Mouse (Mus musculus) MEL (cell line): ENCODE measurements around the gene Gramd1b. TPM values are rescaled to one million over a fixed set of nuclear protein-coding genes. Genes with fewer than 3 reads are reported as not detected.

Source experiments
- DNase-seq: peaks from one replicate; pipeline ENCODE4 v3.0.0; 2011; ENCODE audit warnings: low read depth, low spot score
- H3K27ac ChIP-seq: 2 replicates; pipeline ENCODE4 v1.5.1; 2012; ENCODE audit warnings: low read depth, mild to moderate bottlenecking, control low read depth, low read length, moderate library complexity; ENCODE audit not compliant: control insufficient read depth
- H3K27me3 ChIP-seq, 2 experiments: fragments of 150-350 bp in 1 of 2; sonication (generic) in 1 of 2; 2 replicates each; pipeline ENCODE4 v1.6.1; 2012; ENCODE audit warnings: low read length in 2 of 2, mild to moderate bottlenecking in 2 of 2, improper control_type of control experiment in 1 of 2, moderate library complexity in 1 of 2; ENCODE audit not compliant: insufficient read depth in 2 of 2, control insufficient read depth in 1 of 2
- H3K36me3 ChIP-seq, 2 experiments: 2 replicates each; pipeline ENCODE4 v1.6.1; 2012 to 2014; ENCODE audit warnings: low read length in 2 of 2, improper control_type of control experiment in 1 of 2, inconsistent platforms in 1 of 2, mild to moderate bottlenecking in 1 of 2; ENCODE audit not compliant: insufficient read depth in 2 of 2, control insufficient read depth in 1 of 2
- H3K4me1 ChIP-seq, 2 experiments: fragments of 150-350 bp in 1 of 2; sonication (generic) in 1 of 2; 2 replicates each; pipeline ENCODE4 v1.6.1; 2012; ENCODE audit warnings: low read length in 2 of 2, improper control_type of control experiment in 1 of 2, mild to moderate bottlenecking in 1 of 2; ENCODE audit not compliant: insufficient read depth in 2 of 2, control insufficient read depth in 1 of 2
- H3K4me3 ChIP-seq, 2 experiments: fragments of 150-350 bp in 1 of 2; sonication (generic) in 1 of 2; 2 replicates each; pipeline ENCODE4 v1.5.1; 2012; ENCODE audit warnings: low read depth in 2 of 2, low read length in 2 of 2, mild to moderate bottlenecking in 2 of 2, moderate library complexity in 2 of 2, control low read depth in 1 of 2, improper control_type of control experiment in 1 of 2; ENCODE audit not compliant: control insufficient read depth in 1 of 2, insufficient read depth in 1 of 2
- H3K79me2 ChIP-seq: 2 replicates; pipeline ENCODE4 v1.6.1; 2012; ENCODE audit warnings: mild to moderate bottlenecking, low read length, moderate library complexity; ENCODE audit not compliant: control insufficient read depth, poor library complexity, insufficient read depth
- H3K9ac ChIP-seq: 2 replicates; pipeline ENCODE4 v1.6.1; 2012; ENCODE audit warnings: low read depth, mild to moderate bottlenecking, control low read depth, low read length, moderate library complexity; ENCODE audit not compliant: control insufficient read depth, poor library complexity, severe bottlenecking
- H3K9me3 ChIP-seq: fragments of 150-350 bp; sonication (generic); replicated peaks from 2 replicates; pipeline ENCODE4 v1.6.1; 2012; ENCODE audit warnings: mild to moderate bottlenecking, low read length, improper control_type of control experiment, moderate library complexity; ENCODE audit not compliant: insufficient read depth
- BHLHE40 ChIP-seq: IDR thresholded peaks from 2 replicates; pipeline ENCODE4 v1.6.1; 2012; ENCODE audit warnings: low read depth, mild to moderate bottlenecking, inconsistent platforms, low read length, improper control_type of control experiment, borderline replicate concordance
- CHD1 ChIP-seq: IDR thresholded peaks from 2 replicates; pipeline ENCODE4 v1.6.1; 2012; ENCODE audit warnings: low read depth, mild to moderate bottlenecking, inconsistent platforms, low read length, improper control_type of control experiment
- CHD2 ChIP-seq: IDR thresholded peaks from 2 replicates; pipeline ENCODE4 v1.6.1; 2011; ENCODE audit warnings: low read length, improper control_type of control experiment
- E2F4 ChIP-seq: IDR thresholded peaks from 2 replicates; pipeline ENCODE4 v1.6.1; 2011; ENCODE audit warnings: low read depth, low read length, improper control_type of control experiment, borderline replicate concordance
- ELF1 ChIP-seq: IDR thresholded peaks from 2 replicates; pipeline ENCODE4 v1.6.1; 2014; ENCODE audit warnings: low read depth, mild to moderate bottlenecking, inconsistent platforms, low read length, improper control_type of control experiment, moderate library complexity
- NELFE ChIP-seq: IDR thresholded peaks from 2 replicates; pipeline ENCODE4 v1.6.1; 2011; ENCODE audit warnings: low read depth, low read length, improper control_type of control experiment
- POLR2A ChIP-seq, 2 experiments: IDR thresholded peaks; 2 replicates each; pipeline ENCODE4 v1.6.1; 2011 to 2012; ENCODE audit warnings: low read length in 2 of 2, mild to moderate bottlenecking in 2 of 2, control low read depth in 1 of 2, improper control_type of control experiment in 1 of 2, low read depth in 1 of 2, moderate library complexity in 1 of 2; ENCODE audit not compliant: control insufficient read depth in 1 of 2, insufficient read depth in 1 of 2, poor library complexity in 1 of 2
- POLR2AphosphoS2 ChIP-seq: IDR thresholded peaks from 2 replicates; pipeline ENCODE4 v1.6.1; 2011; ENCODE audit warnings: low read length, improper control_type of control experiment
- TCF12 ChIP-seq: IDR thresholded peaks from 2 replicates; pipeline ENCODE4 v1.6.1; 2014; ENCODE audit warnings: low read depth, mild to moderate bottlenecking, inconsistent platforms, low read length, improper control_type of control experiment, moderate library complexity
- UBTF ChIP-seq: IDR thresholded peaks from 2 replicates; pipeline ENCODE4 v1.6.1; 2012; ENCODE audit warnings: low read depth, mild to moderate bottlenecking, inconsistent platforms, low read length, improper control_type of control experiment, moderate library complexity, borderline replicate concordance; ENCODE audit not compliant: insufficient read depth
- USF1 ChIP-seq: IDR thresholded peaks from 2 replicates; pipeline ENCODE4 v1.6.1; 2014; ENCODE audit warnings: low read depth, mild to moderate bottlenecking, inconsistent platforms, low read length, improper control_type of control experiment, moderate library complexity
- ZNF384 ChIP-seq: IDR thresholded peaks from 2 replicates; pipeline ENCODE4 v1.6.1; 2012; ENCODE audit warnings: low read depth, mild to moderate bottlenecking, inconsistent platforms, low read length, improper control_type of control experiment
- polyA plus RNA-seq, 2 experiments: library from polyadenylated mRNA; stranded (reverse) in 1 of 2; unstranded in 1 of 2; fragments of >175 nt in 1 of 2; fragments of >200 nt in 1 of 2; gene quantifications; 2 replicates each; pipeline versions ENCODE4 v1.2.1 to v1.2.4; 2012; ENCODE audit warnings: low replicate concordance in 2 of 2, low read depth in 1 of 2; ENCODE audit not compliant: insufficient read length in 2 of 2, insufficient read depth in 1 of 2, missing spikeins in 1 of 2
- total RNA-seq: library from RNA; depleted of rRNA; stranded (reverse); fragments of 300-350 nt; gene quantifications from 2 replicates; pipeline ENCODE4 v1.2.3, GENCODE M21; 2012

The Gramd1b gene
- total and polyA plus RNA-seq, 3 experiments: not detected

- Histone ChIP-seq H3K27ac (no peak overlapping the region), H3K4me1 (no peaks in the 10 kb centered on the region), H3K9ac (no peak overlapping the region), H3K27me3 (no peaks in the 10 kb centered on the region), H3K79me2 (no peaks in the 10 kb centered on the region), H3K4me3 (no peak overlapping the region), H3K36me3 (no peaks in the 10 kb centered on the region), H3K9me3 (no peaks in the 10 kb centered on the region)
- no peak for DNase-seq
- TF ChIP-seq TCF12 (no peak), CHD2 (no peak), UBTF (no peak), NELFE (no peak)
These were observed 228.8 kb downstream of the Gramd1b start for GRCm38 (mm10) chr9:40302375-40302774.

- no peak overlapping the region for H3K4me3 ChIP-seq
- no peaks in the 10 kb centered on the region for H3K27me3 ChIP-seq
- no peaks in the 10 kb centered on the region for H3K79me2 ChIP-seq
- DNase-seq: no peak
- TF ChIP-seq CHD2 (no peak), ZNF384 (no peak), POLR2AphosphoS2 (no peak), ELF1 (no peak), CHD1 (no peak), NELFE (no peak), USF1 (no peak), POLR2A (IDR thresholded peaks at IDR 0.05; ENCODE audit: control insufficient read depth in 1 of 2, insufficient read depth in 1 of 2, low read depth in 1 of 2, low read length in 2 of 2, poor library complexity in 1 of 2) (no peak)
- H3K9ac ChIP-seq: no peak overlapping the region
- no peaks in the 10 kb centered on the region for H3K4me1 ChIP-seq
- no peaks in the 10 kb centered on the region for H3K9me3 ChIP-seq
- no peaks in the 10 kb centered on the region for H3K36me3 ChIP-seq
- H3K27ac ChIP-seq: no peak overlapping the region
These were observed 229.7 kb downstream of the Gramd1b start for GRCm38 (mm10) chr9:40301475-40301874.

GRCm38 (mm10) chr9:40300018-40300989 is 230.9 kb downstream of the Gramd1b start:
- Histone ChIP-seq H3K27me3 (no peaks in the 10 kb centered on the region), H3K9ac (no peak overlapping the region), H3K79me2 (no peaks in the 10 kb centered on the region), H3K4me3 (no peak overlapping the region), H3K9me3 (no peaks in the 10 kb centered on the region), H3K36me3 (no peaks in the 10 kb centered on the region), H3K4me1 (no peaks in the 10 kb centered on the region), H3K27ac (no peak overlapping the region)
- DNase-seq: no peak
- TF ChIP-seq E2F4 (no peak), BHLHE40 (no peak), TCF12 (no peak)
